Mouse (Mus musculus) heart, postnatal 0 days (tissue): ENCODE data around the gene Osbp2.

Experiments
- CTCF ChIP-seq: IDR thresholded peaks from 2 replicates; pipeline ENCODE4 v1.5.1; 2016; ENCODE audit warnings: antibody characterized with exemption, control low read depth, low read depth
- EP300 ChIP-seq: IDR thresholded peaks from 2 replicates; pipeline ENCODE4 v1.6.1; 2016; ENCODE audit warnings: antibody characterized with exemption, low read depth

- TF ChIP-seq EP300 (no peak), CTCF (no peak)
Observed at GRCm38 (mm10) chr11:3850746-3851277, 12.9 kb downstream of the Osbp2 start.
